Mouse (Mus musculus) C2C12 (cell line): ENCODE data around the gene Zfp637. TPM values are rescaled to one million over a fixed set of nuclear protein-coding genes. Genes with fewer than 3 reads are reported as not detected.

Experiments
- H3K27me3 ChIP-seq: one replicate; pipeline ENCODE4 v1.6.1; 2011; ENCODE audit not compliant: control insufficient read depth, insufficient read depth, insufficient read length
- H3K36me3 ChIP-seq: one replicate; pipeline ENCODE4 v1.6.1; 2011; ENCODE audit not compliant: control insufficient read depth, insufficient read depth
- H3K4me3 ChIP-seq: one replicate; pipeline ENCODE4 v1.5.1; 2011; ENCODE audit warnings: mild to moderate bottlenecking, control low read depth; ENCODE audit not compliant: poor library complexity, insufficient read depth, severe bottlenecking
- H3K79me2 ChIP-seq: one replicate; pipeline ENCODE4 v1.6.1; 2011; ENCODE audit not compliant: control insufficient read depth, insufficient read depth
- H3K79me3 ChIP-seq: one replicate; pipeline ENCODE4 v1.6.1; 2011; ENCODE audit warnings: low read depth, control low read depth
- H3ac ChIP-seq: one replicate; pipeline ENCODE3; 2011; ENCODE audit warnings: low read depth; ENCODE audit not compliant: control insufficient read depth, insufficient read length
- CEBPB ChIP-seq: IDR thresholded peaks from one replicate; pipeline ENCODE4 v1.6.1; 2011; ENCODE audit warnings: low read depth, mild to moderate bottlenecking, control low read depth, moderate library complexity
- CTCF ChIP-seq: IDR thresholded peaks from one replicate; pipeline ENCODE4 v1.5.1; 2011; ENCODE audit not compliant: control insufficient read depth, insufficient read depth, insufficient read length
- FOSL1 ChIP-seq: IDR thresholded peaks from one replicate; pipeline ENCODE4 v1.8.0; 2011; ENCODE audit warnings: mild to moderate bottlenecking, low read length; ENCODE audit not compliant: poor library complexity, insufficient read depth, severe bottlenecking
- MAX ChIP-seq: IDR thresholded peaks from one replicate; pipeline ENCODE4 v1.6.1; 2011; ENCODE audit warnings: mild to moderate bottlenecking, control low read depth
- MYOD1 ChIP-seq: IDR thresholded peaks from one replicate; pipeline ENCODE4 v1.6.1; 2011; ENCODE audit warnings: low read depth; ENCODE audit not compliant: control insufficient read depth, insufficient read length
- MYOG ChIP-seq: IDR thresholded peaks from one replicate; pipeline ENCODE4 v1.6.1; 2011; ENCODE audit not compliant: control insufficient read depth, insufficient read length; ENCODE audit errors: extremely low read depth
- USF1 ChIP-seq: IDR thresholded peaks from one replicate; pipeline ENCODE4 v1.6.1; 2011; ENCODE audit warnings: low read depth, mild to moderate bottlenecking, control low read depth, moderate library complexity
- long read RNA-seq, 2 experiments: library from polyadenylated mRNA; unstranded; transcript quantifications; one replicate each; pipeline ENCODE4 v2.0.0; 2019 to 2020
- polyA plus RNA-seq: library from polyadenylated mRNA; unstranded; fragments of >200 nt; fragmentation: generic; extraction: Trizol; gene quantifications from one replicate; pipeline ENCODE4 v1.2.1, GENCODE M21; 2012; ENCODE audit warnings: missing spikeins

Gene Zfp637
- 53.2 TPM for polyA plus RNA-seq
- long read RNA-seq, experiment 1, transcript Zfp637-210 (3 exons, 1,098 nt): major isoform, 19 of 59 reads
- long read RNA-seq, experiment 1, transcript Zfp637-208 (3 exons, 659 nt): minor isoform, 12 of 59 reads
- long read RNA-seq, experiment 1, transcript Zfp637-202 (3 exons, 421 nt): minor isoform, 6 of 59 reads
- long read RNA-seq, experiment 1, partial matches to known transcripts: 10 of 59 reads
- long read RNA-seq, experiment 1, other reads (novel, unspliced or antisense): 6 of 59 reads
- long read RNA-seq, experiment 2, transcript Zfp637-208 (3 exons, 659 nt): minor isoform, 6 of 35 reads
- long read RNA-seq, experiment 2, transcript Zfp637-202 (3 exons, 421 nt): minor isoform, 5 of 35 reads
- long read RNA-seq, experiment 2, transcript Zfp637-210 (3 exons, 1,098 nt): major isoform, 14 of 35 reads
- long read RNA-seq, experiment 2, partial matches to known transcripts: 1 of 35 reads
- long read RNA-seq, experiment 2, other reads (novel, unspliced or antisense): 5 of 35 reads

DNA sequence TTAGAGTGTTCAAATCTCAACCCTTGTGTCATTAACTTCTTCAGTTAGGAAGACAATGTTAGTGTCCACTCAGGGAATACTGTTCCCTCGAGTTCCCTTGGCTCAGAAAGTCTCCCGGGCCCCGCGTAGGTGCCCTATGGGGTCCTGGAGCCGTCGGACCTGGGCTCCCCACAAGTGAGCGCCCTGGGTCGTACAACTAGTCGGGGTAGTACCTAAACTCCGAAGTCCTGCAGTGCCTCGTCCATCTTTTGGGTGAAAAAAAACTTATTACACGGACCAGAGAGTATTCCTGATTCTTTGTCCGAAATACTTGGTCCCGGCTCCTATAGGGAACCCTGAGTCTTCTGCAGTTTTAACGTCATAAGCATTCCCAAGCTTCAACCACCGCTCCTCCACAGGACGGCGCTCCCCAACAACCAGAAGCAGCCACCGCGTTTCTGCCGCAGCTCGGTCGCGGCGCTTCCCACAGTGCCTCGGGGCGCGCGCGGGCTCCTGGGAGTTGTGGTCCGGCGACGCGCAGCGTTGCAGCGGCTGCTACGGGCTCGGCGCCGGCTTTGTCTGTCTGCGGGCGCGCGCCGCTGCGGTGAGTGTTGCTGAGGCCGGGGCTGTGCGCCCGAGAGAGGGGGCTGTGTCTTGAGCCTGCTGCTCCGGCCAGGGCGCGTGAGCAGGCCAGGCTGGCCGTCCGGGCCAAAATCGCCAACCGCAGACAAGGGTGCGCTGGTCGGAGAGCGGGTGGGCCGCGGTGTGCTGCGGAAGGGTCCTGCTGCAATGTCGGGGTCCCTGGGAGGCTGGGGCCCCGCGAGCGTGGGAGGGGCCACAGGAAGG is at the start of gene Zfp637:
TSS of gene Zfp637 (plus strand) at position 495 of the 825 bp plus-strand sequence.
- Histone ChIP-seq H3K4me3 (peak within 1 kb of the TSS; percentile 66), H3K36me3 (peaks cover 30% of the 10 kb centered on the region), H3ac (peak within 1 kb of the TSS; percentile 89), H3K79me3 (peaks cover 1% of the 10 kb centered on the region), H3K27me3 (no peaks in the 10 kb centered on the region), H3K79me2 (peaks cover 12% of the 10 kb centered on the region)
- no peak for TF ChIP-seq MAX
- peak; percentile 12 for TF ChIP-seq CTCF

GRCm38 (mm10) chr6:117795251-117795650 is 45.7 kb upstream of the Zfp637 start:
- TF ChIP-seq MYOG (no peak), CTCF (no peak), MYOD1 (no peak), USF1 (no peak), FOSL1 (no peak), MAX (no peak), CEBPB (no peak)
- Histone ChIP-seq H3K4me3 (no peak overlapping the region), H3K27me3 (peaks cover 14% of the 10 kb centered on the region), H3K79me2 (no peaks in the 10 kb centered on the region), H3ac (no peak overlapping the region), H3K36me3 (no peaks in the 10 kb centered on the region), H3K79me3 (no peaks in the 10 kb centered on the region)

GRCm38 (mm10) chr6:117800824-117801223 is 40.2 kb upstream of the Zfp637 start:
- TF ChIP-seq MAX: no peak
- TF ChIP-seq MYOG: no peak
- TF ChIP-seq FOSL1: no peak
- no peak for TF ChIP-seq MYOD1
- no peak for TF ChIP-seq USF1
- Histone ChIP-seq H3ac (no peak overlapping the region), H3K4me3 (no peak overlapping the region), H3K79me3 (no peaks in the 10 kb centered on the region), H3K27me3 (peaks cover 34% of the 10 kb centered on the region), H3K36me3 (no peaks in the 10 kb centered on the region), H3K79me2 (no peaks in the 10 kb centered on the region)

GRCm38 (mm10) chr6:117801801-117802200 is 39.2 kb upstream of the Zfp637 start:
- H3K36me3 ChIP-seq: no peaks in the 10 kb centered on the region
- H3ac ChIP-seq: no peak overlapping the region
- peaks cover 39% of the 10 kb centered on the region for H3K27me3 ChIP-seq
- H3K4me3 ChIP-seq: no peak overlapping the region
- H3K79me3 ChIP-seq: no peaks in the 10 kb centered on the region
- TF ChIP-seq MYOD1 (no peak), CEBPB (no peak), FOSL1 (no peak), MYOG (no peak), MAX (no peak), CTCF (no peak), USF1 (no peak)
- H3K79me2 ChIP-seq: no peaks in the 10 kb centered on the region

GRCm38 (mm10) chr6:117807756-117808155 is 33.2 kb upstream of the Zfp637 start:
- Histone ChIP-seq H3K27me3 (peaks cover 39% of the 10 kb centered on the region), H3K79me2 (no peaks in the 10 kb centered on the region), H3K36me3 (no peaks in the 10 kb centered on the region), H3K4me3 (no peak overlapping the region), H3ac (no peak overlapping the region), H3K79me3 (no peaks in the 10 kb centered on the region)
- TF ChIP-seq MYOD1: no peak
- TF ChIP-seq CTCF: no peak
- no peak for TF ChIP-seq FOSL1

DNA sequence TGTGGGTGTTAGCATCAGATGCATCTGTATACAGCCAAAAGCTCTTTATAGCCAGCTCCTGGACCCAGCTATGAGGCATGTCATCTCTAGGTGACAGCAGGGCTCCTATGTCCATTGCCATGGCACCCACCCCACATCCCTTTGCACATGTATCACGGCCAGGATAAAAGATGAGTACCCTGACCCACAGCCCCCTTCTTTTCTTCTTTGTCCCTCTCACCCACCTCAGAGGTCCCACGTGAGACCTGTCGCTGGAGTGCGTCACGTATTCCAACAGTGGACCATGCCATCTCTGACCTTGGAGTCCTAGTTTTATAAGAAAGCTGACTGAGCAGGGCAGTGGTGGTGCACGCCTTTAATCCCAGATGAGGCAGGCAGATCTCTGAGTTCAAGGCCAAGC is 31.2 kb upstream of the Zfp637 start:
- Histone ChIP-seq H3K36me3 (no peaks in the 10 kb centered on the region), H3K79me3 (no peaks in the 10 kb centered on the region), H3K4me3 (no peak overlapping the region), H3K27me3 (peaks cover 32% of the 10 kb centered on the region), H3ac (no peak overlapping the region), H3K79me2 (no peaks in the 10 kb centered on the region)
- TF ChIP-seq FOSL1 (no peak), MAX (no peak), MYOG (no peak), CEBPB (no peak), CTCF (no peak), USF1 (no peak), MYOD1 (no peak)
